Mouse (Mus musculus) erythroblast, embryonic 14.5 days (primary cell): ENCODE results near the gene Mybph. TPM values are rescaled to one million over a fixed set of nuclear protein-coding genes. Genes with fewer than 3 reads are reported as not detected.

Source experiments
- H3K27me3 ChIP-seq: 2 replicates; pipeline ENCODE4 v1.6.1; 2012; ENCODE audit warnings: inconsistent platforms; ENCODE audit not compliant: control insufficient read depth
- H3K36me3 ChIP-seq: 2 replicates; pipeline ENCODE4 v1.6.1; 2012; ENCODE audit warnings: mild to moderate bottlenecking, inconsistent platforms; ENCODE audit not compliant: control insufficient read depth
- H3K4me1 ChIP-seq: 2 replicates; pipeline ENCODE4 v1.6.1; 2012; ENCODE audit warnings: inconsistent platforms; ENCODE audit not compliant: control insufficient read depth
- H3K4me3 ChIP-seq: replicated peaks from 2 replicates; pipeline ENCODE3; 2012; ENCODE audit warnings: moderate library complexity, mild to moderate bottlenecking, inconsistent platforms
- H3K9me3 ChIP-seq: 2 replicates; pipeline ENCODE4 v1.6.1; 2012; ENCODE audit warnings: low read length, inconsistent platforms, mixed read lengths; ENCODE audit not compliant: control insufficient read depth
- GATA1 ChIP-seq: IDR thresholded peaks from 2 replicates; pipeline ENCODE4 v1.6.1; 2012; ENCODE audit warnings: low read length, inconsistent platforms, mixed read lengths
- TAL1 ChIP-seq: IDR thresholded peaks from 3 replicates; pipeline ENCODE4 v1.6.1; 2012; ENCODE audit warnings: low read length, inconsistent platforms, mixed read lengths
- polyA plus RNA-seq: library from polyadenylated mRNA; stranded (reverse); fragments of >175 nt; gene quantifications from 2 replicates; pipeline ENCODE4 v1.2.3, GENCODE M21; 2012

The Mybph gene
- polyA plus RNA-seq, 1 experiment, result not detected

GRCm38 (mm10) chr1:134177976-134178375 is 15.3 kb upstream of the Mybph start:
- Histone ChIP-seq H3K4me3 (no peak overlapping the region), H3K9me3 (no peaks in the 10 kb centered on the region), H3K27me3 (no peaks in the 10 kb centered on the region), H3K4me1 (no peaks in the 10 kb centered on the region), H3K36me3 (no peaks in the 10 kb centered on the region)
- TF ChIP-seq GATA1 (no peak), TAL1 (no peak)

DNA sequence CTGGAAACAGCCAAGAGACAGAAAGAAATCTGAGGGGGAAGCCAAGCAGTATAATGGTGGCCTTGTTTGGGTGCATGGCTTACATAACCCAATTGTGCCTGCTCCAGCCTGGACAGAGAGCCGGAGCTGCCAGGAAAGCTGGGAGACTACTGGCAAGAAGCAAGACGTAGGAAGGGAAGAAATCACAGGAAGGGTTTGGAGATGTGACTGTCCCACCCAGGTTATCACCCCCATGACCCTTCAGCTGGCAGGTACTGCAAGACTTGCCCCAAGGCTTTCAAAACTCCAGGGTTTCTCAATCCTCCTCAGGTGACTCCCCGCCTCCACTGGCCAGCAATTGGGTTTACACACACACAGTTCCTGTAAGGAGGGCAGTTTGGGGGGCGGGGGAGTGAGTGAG is 11.2 kb upstream of the Mybph start, which contains the start of gene Chil1:
Gene Chil1, plus strand, starts transcription at position 152 of the 400 bp plus-strand sequence.
- no peak for TF ChIP-seq GATA1
- no peak for TF ChIP-seq TAL1
- Histone ChIP-seq H3K9me3 (no peaks in the 10 kb centered on the region), H3K4me3 (no peak within 1 kb of the TSS)

GRCm38 (mm10) chr1:134184089-134184488 is 9.2 kb upstream of the Mybph start:
- Histone ChIP-seq H3K4me1 (no peaks in the 10 kb centered on the region), H3K4me3 (no peak overlapping the region), H3K27me3 (peaks cover 7% of the 10 kb centered on the region), H3K36me3 (no peaks in the 10 kb centered on the region), H3K9me3 (no peaks in the 10 kb centered on the region)
- no peak for TF ChIP-seq TAL1
- TF ChIP-seq GATA1, result no peak

More for the DNA sequence above, 11.2 kb upstream of the Mybph start, which contains the start of gene Chil1:
- H3K36me3 ChIP-seq, result no peaks in the 10 kb centered on the region
- H3K27me3 ChIP-seq, result no peaks in the 10 kb centered on the region
- no peaks in the 10 kb centered on the region for H3K4me1 ChIP-seq

GRCm38 (mm10) chr1:134188217-134188616 is 5.0 kb upstream of the Mybph start:
- no peaks in the 10 kb centered on the region for H3K36me3 ChIP-seq
- TF ChIP-seq TAL1 (no peak), GATA1 (no peak)
- no peaks in the 10 kb centered on the region for H3K9me3 ChIP-seq
- H3K4me3 ChIP-seq, result no peak overlapping the region
- H3K4me1 ChIP-seq, result no peaks in the 10 kb centered on the region
- peaks cover 12% of the 10 kb centered on the region for H3K27me3 ChIP-seq

DNA sequence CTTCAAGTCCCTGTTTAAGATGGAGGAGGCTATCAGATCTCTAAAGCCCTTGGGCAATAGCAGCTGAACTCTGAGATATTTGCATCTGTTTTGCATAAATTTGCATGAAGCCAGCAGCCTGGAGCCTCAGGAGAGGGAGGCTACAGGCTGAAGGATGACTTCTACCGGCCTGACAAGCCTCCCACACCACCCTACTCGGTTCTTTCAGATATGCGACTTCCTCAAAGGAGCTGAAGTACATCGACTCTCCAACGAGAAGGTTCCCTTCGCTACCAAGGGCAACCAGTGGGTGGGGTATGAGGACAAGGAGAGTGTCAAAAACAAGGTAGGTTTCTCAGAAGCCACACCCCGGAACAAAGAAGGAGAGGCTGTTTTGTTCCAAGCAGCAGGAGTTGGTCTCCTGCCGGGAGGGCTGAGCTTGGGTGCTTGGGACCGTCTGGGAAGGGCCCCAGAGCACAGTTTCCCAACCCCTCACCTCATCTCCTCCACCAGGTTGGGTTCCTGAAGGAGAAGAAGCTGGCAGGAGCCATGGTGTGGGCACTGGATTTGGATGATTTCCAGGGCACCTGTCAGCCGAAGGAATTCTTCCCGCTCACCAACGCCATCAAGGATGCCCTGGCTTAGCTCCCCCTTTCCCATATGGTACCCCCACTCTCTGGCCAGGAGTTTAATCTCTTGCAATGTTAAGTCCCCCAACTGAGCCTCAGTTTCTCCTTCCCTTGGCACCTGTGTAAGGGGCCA is 4.1 kb upstream of the Mybph start:
- no peak for TF ChIP-seq TAL1
- no peak for TF ChIP-seq GATA1
- no peaks in the 10 kb centered on the region for H3K4me1 ChIP-seq
- H3K4me3 ChIP-seq, result no peak overlapping the region
- no peaks in the 10 kb centered on the region for H3K36me3 ChIP-seq
- peaks cover 12% of the 10 kb centered on the region for H3K27me3 ChIP-seq
- no peaks in the 10 kb centered on the region for H3K9me3 ChIP-seq

GRCm38 (mm10) chr1:134191192-134191591 is 2.1 kb upstream of the Mybph start:
- TF ChIP-seq GATA1 (no peak), TAL1 (no peak)
- Histone ChIP-seq H3K36me3 (no peaks in the 10 kb centered on the region), H3K4me3 (no peak overlapping the region), H3K27me3 (peaks cover 12% of the 10 kb centered on the region), H3K9me3 (no peaks in the 10 kb centered on the region), H3K4me1 (no peaks in the 10 kb centered on the region)

- Histone ChIP-seq H3K27me3 (peaks cover 12% of the 10 kb centered on the region), H3K36me3 (no peaks in the 10 kb centered on the region)
These were observed 1.2 kb upstream of the Mybph start for GRCm38 (mm10) chr1:134192024-134192423.

GRCm38 (mm10) chr1:134193674-134194197 is 488 bp downstream of the Mybph start:
- H3K9me3 ChIP-seq, result no peaks in the 10 kb centered on the region
- H3K4me3 ChIP-seq, result no peak overlapping the region
- no peaks in the 10 kb centered on the region for H3K4me1 ChIP-seq
- no peaks in the 10 kb centered on the region for H3K36me3 ChIP-seq
- peaks cover 9% of the 10 kb centered on the region for H3K27me3 ChIP-seq
- TF ChIP-seq TAL1, result no peak
- TF ChIP-seq GATA1, result no peak

More at GRCm38 (mm10) chr1:134192024-134192423, 1.2 kb upstream of the Mybph start:
- no peaks in the 10 kb centered on the region for H3K4me1 ChIP-seq
- no peaks in the 10 kb centered on the region for H3K9me3 ChIP-seq
- H3K4me3 ChIP-seq, result no peak overlapping the region
- TF ChIP-seq GATA1, result no peak
- TF ChIP-seq TAL1, result no peak

DNA sequence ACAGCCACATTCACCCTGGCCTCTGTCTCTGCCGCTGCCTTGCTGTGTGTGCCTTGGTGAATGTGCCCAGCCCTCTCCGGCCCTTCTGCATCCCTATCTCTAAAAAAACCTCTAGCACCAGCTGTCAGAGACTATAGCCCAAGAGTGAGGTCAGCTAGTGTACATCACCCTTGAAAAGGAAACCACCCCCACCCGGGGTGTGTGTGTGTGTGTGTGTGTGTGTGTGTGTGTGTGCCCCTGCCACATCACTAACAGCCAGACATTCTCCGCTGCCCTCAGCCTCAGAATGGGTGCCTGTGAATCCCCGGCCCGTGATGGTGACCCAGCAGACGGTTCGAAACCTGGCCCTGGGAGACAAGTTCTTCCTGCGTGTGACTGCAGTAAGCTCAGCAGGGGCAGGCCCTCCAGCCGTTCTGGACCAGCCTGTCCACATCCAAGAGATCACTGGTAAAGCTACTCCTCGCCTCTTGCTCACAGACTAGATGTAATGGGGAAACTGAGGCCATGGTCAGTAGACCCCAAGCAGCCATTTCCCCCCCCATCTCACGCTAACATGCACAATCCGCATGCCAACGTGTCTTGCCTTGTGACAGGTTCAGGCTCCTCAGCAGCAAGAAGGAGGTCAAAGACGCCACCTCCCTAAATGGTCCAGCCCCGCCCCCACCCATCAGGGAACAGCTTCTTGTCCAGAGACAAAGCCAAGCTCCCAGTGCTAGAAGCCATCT is 1.2 kb downstream of the Mybph start:
- Histone ChIP-seq H3K36me3 (no peaks in the 10 kb centered on the region), H3K9me3 (no peaks in the 10 kb centered on the region), H3K27me3 (peaks cover 2% of the 10 kb centered on the region; the same call in 1 of the 2 replicates), H3K4me3 (no peak overlapping the region), H3K4me1 (no peaks in the 10 kb centered on the region)
- TF ChIP-seq TAL1 (no peak), GATA1 (no peak)
